Mouse (Mus musculus) embryonic fibroblast, embryonic 13.5 days (primary cell): ENCODE measurements at regions not wholly inside any gene's neighbourhood (a gene's known extent, or its start where the extent isn't known, plus 50 kb on each side); places are given as distances from the start of the nearest gene placed in this dataset.

ENCODE experiments used
- CTCF ChIP-seq: IDR thresholded peaks from 2 replicates; pipeline ENCODE4 v1.5.1; 2011; ENCODE audit warnings: mild to moderate bottlenecking, control low read depth, low read length, moderate library complexity, borderline replicate concordance; ENCODE audit not compliant: insufficient read depth
- POLR2A ChIP-seq: IDR thresholded peaks from 2 replicates; pipeline ENCODE4 v1.6.1; 2011; ENCODE audit warnings: low read depth, mild to moderate bottlenecking, control low read depth, low read length, moderate library complexity

GRCm38 (mm10) chr3:36798160-36798823, 64.6 kb upstream of the 4932438A13Rik start:
- no peak for TF ChIP-seq POLR2A
- TF ChIP-seq CTCF: no peak
